Mouse (Mus musculus): Measurements from ENCODE around the gene Acot7.

Acot7 gene

DNA sequence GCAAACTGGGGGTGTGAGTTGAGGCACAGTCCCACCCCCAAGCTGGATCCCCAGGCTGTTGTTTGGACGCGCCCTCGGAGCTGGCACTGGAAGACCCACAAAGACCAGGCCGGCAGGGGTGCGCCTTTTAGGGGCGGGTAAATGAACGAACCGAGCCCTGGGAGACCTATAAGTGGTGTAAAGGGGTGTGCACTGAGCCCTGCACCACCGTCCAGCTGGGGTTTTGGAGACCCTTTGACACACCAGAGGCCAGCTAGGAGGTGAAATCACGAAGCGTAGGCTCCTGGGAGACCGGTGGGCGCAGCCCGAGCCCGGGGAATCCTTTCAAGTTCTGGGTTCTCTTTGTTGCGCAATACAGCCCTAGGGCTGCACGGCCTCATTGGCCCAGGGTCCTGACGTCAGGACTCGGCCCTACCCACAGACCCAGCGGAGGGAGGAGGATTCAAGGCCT, 96.8 kb downstream of the Acot7 start:
- TF ChIP-seq GATA4 (IDR thresholded peaks at IDR 0.05; ENCODE audit: insufficient replicate concordance, low read length) = no peak

DNA sequence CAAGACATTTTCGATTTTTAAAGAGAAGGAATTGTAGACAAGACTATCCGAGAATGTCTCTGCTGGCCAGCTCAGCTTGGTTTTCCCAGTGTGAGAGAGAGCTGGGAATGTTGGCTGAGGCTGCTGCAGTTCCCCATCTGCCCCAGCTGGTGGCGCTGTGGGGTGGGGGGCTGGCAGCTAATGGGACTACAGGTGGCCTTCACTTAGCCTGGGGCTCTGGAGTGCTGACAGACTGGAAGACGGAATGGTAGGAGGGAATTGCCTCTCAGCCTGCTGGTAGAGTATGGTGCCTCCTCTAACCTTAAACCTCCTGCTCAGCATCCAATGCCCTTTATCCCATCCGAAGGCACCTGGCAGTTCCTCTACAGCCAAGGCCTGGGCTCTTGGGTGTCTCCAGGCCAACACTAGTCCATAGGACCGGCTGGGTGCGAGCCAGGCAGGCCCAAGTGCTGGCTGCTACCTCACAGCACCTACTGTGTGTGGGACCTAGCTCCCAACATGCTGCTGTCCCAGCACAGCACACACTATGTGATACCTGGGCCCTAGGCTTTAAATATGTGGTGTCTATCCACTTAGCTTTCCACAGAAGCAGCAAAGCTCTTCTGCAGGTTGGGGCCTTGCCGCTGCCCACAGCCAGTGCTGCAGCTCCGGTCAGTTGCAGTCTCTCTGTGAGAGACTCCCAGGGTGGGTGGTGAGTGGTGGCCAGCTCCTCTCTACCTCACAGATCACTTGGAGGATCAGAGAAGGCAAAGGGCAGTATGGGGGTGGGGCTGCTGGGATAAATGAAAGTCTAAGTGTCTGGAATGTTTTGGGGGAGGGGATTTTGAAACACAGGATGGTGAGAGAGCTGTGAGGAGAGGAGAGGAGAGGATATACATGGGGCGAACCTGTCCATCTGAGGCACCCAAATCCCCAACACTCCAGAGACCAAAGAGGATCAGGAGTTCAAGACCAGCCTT, 98.7 kb downstream of the Acot7 start:
- TF ChIP-seq GATA4 (IDR thresholded peaks at IDR 0.05; ENCODE audit: insufficient replicate concordance, low read length) = no peak

DNA sequence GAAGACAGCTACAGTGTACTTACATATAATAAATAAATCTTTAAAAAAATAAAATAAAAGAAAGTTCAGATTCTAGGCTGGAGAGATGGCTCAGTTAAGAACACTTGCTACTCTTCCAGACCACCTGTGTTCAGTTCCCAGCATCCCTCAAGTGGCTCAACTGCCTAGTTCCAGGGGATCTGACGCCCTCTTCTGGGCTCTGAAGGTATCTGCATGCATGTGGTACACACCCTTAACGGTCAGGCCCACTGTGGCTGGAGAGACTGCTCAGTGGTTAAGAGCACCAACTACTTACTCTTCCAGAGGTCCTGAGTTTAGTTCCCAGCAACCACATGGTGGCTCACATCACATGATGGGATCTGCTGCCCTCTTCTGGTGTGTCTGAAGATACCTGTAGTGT, 100.0 kb downstream of the Acot7 start:
- TF ChIP-seq GATA4 (IDR thresholded peaks at IDR 0.05; ENCODE audit: insufficient replicate concordance, low read length) = no peak

DNA sequence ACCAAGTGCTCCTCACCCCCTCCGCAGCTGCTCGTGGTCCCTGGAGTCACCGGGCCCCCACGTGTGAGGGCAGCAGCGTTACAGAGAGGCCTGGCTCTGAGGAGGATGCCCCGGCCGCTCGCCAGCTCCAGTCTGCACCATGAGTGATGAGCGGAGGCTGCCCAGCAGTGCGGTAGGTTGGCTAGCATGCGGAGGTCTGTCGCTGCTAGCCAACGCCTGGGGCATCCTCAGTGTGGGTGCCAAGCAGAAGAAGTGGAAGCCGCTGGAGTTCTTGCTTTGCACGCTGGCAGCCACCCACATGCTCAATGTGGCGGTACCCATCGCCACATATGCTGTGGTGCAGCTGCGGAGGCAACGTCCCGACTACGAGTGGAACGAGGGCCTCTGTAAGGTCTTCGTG, 101.1 kb downstream of the Acot7 start:
- TF ChIP-seq GATA4 (IDR thresholded peaks at IDR 0.05; ENCODE audit: insufficient replicate concordance, low read length) = no peak

DNA sequence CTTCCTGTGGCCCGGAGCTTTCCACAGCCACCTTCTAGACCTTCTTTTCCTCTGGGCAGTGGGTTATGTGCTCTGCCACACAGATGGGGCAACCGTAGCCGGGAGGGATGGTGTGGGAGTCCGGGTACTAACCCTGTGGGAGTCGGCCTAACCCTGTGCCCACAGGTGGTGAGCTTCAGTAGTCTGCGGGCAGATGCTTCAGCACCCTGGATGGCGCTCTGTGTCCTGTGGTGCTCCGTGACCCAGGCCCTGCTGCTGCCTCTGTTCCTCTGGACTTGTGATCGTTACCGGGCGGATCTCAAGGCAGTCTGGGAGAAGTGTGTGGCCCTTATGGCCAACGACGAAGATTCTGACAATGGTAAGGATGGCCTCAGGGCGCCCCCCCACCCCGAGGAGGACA, 103.7 kb downstream of the Acot7 start:
- no peak for TF ChIP-seq GATA4 (IDR thresholded peaks at IDR 0.05; ENCODE audit: insufficient replicate concordance, low read length)

DNA sequence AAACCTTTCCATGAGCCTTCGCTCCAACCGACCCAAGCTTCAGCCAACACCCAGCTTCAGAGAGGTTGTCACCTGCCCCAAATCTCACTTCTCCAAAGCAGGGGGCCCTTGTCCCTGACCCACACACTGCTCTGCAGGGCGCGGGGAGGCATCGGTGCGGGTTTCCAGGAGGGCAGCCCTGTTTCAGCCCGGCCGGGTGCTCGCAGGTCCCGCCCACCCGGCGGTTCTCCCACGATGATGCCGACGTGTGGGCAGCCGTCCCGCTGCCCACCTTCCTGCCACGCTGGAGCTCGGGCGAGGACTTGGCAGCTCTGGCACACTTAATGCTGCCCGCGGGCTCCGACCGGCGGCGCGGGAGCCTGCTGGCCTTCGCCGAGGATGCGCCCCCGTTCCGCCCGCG, 104.8 kb downstream of the Acot7 start:
- no peak for TF ChIP-seq GATA4 (IDR thresholded peaks at IDR 0.05; ENCODE audit: insufficient replicate concordance, low read length)

DNA sequence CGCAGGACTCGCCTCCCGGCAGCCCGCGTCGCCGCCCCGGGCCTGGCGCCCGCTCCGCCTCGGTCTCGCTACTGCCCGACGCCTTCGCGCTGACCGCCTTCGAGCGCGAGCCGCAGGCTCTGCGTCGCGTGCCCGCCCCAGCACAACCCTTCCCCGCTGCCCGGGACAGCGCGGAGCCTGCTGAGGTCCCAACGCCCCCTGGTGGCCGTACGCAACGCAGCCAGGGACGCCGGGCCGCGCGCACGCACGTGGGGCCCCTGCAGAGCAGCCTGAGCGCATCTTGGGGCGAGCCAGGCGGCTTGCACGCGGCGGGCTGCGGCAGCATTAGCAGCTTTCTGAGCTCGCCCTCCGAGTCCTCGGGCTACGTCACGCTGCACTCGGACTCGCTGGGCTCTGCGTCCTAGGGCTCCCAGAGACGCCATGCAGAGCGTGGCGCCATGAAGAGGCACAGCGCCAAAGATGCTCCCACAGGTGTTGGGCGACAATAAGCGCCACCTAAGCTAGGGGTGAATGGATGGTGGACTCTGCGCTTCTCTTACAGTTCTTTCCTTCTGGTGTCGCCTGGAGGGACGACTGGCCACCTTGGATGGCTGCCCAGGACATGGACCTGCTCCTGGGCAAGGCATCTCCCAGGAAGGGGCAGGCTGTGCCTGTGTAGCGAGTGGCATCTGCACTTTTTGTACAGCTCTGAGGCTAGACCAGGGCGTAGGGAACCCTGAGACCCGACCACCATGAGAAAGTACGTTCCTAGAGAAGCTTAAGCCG, 105.4 kb downstream of the Acot7 start:
- TF ChIP-seq GATA4 (IDR thresholded peaks at IDR 0.05; ENCODE audit: insufficient replicate concordance, low read length) = no peak; the same call in 1 of the 2 replicates

DNA sequence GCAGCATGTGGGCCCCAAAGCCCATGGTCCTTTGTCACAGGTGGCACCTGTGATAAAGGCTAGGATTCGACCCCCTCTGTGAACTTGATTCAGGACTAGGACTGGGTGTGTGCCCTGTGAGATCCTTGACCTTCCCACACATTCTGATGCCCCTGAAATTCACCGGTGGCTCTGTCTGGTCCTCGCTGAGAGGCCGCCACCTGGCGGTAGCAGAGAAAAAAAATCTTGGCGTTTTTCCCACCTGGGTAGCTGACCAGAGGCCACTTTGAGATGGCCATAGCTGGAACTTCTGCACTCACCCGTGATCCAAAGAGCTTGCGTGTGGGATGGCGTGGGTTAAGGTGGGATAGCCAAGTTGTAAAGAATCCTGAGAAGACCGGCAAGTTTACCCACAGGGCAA, 107.6 kb downstream of the Acot7 start:
- no peak for TF ChIP-seq GATA4 (IDR thresholded peaks at IDR 0.05; ENCODE audit: insufficient replicate concordance, low read length)

DNA sequence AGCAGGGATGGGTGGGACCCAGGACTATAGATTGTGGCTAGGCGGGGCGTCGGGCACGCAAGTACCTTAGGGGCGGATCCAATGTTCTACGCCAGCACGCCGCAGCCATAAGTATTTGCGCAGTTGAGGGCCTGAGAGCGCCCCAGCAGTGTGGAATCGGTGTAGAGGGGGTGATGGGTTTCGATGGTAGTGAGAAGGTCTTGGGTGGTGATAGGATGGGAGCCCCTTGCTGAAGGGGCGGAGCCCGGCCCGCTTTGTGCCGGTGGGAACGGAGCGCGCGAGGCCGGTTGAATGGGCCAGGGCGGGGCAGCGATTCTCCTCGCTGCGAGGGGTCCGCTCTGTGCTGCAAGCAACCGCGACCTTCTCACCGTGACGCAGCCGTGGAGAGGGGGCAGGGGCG, 108.2 kb downstream of the Acot7 start:
- TF ChIP-seq GATA4 (IDR thresholded peaks at IDR 0.05; ENCODE audit: insufficient replicate concordance, low read length) = no peak

DNA sequence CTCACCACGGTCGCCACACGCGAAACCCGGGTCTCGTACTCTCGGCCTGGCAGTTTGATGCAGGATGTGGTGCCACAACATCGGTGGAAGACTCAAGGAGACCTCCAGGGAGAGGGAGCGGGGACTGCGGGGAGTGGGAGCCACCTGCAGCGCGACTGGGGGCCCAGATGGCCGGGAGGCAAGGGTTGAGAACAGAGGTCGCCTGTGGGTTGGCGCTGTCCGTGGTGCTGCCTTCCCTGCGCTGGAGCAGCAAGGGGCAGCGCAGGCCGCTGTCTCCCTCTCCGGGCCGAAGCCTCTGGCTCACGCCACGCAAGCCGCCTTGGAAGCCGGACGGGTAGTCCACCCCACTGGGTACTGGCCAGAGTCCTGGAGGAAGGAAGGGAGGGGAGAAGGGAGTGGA, 109.0 kb downstream of the Acot7 start:
- TF ChIP-seq GATA4 (IDR thresholded peaks at IDR 0.05; ENCODE audit: insufficient replicate concordance, low read length) = no peak

DNA sequence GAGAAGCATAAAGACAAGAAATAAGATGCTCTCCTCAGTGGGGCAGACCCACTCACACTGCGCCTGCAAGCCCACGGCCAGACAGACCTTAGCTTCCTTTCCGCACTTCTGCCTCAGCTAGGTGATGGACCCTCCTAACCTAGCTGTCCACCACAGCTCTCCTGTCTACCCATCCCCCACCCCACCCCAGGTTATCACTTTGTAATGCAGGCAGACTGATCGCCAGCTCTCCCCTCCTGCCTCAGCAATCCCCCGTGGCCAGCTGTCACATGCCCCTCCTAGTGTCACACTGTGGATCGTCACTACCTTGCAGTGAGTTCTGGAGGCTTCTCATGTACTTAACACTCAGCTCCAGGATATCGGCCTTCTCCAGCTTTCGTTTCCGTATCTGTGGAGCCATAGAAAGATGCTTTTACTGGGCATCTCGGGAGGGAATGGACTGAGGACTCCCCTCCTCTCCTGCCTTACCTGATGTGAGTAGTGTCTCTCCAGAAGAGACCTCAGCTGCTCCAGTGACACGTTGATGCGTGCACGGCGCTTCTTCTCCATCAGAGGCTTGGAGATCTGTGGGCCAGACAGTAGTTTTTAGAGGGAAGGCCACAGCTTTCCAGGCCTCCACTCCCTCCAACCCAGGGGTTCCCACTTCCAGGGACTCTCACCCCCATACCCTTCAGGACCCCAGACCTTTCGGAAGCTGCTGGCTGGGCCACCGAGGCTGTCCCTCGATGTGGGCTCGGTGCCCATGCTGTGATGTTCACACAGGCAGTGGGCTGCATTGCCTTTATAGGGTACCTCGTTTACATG, 109.6 kb downstream of the Acot7 start:
- TF ChIP-seq GATA4 (IDR thresholded peaks at IDR 0.05; ENCODE audit: insufficient replicate concordance, low read length) = no peak

DNA sequence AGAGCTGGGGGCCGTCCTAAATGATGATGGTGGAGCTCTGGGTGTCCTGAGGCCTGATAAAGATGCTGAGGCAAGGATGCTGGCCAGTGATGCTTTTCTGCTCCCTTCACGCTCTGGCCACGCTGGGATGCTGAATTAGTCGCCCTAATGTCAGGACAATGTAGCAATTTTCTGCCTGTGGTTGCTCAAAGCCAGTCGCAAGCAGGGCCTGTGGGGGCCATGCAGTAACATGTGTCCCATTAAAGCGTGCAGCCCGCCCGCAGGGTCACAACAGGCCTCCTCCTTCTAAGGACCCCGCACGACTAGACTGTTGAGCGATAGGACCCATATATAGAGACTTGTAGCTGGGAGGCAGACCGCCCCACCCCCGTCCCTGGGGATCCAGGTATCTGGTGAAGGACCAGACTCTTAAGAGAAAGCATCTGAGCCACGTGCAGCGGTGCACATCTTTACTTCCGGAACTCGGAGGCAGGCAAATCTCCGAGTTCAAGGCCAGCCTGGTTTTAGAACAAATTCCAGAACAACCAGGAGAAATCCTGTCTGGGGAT, 110.5 kb downstream of the Acot7 start:
- no peak for TF ChIP-seq GATA4 (IDR thresholded peaks at IDR 0.05; ENCODE audit: insufficient replicate concordance, low read length)

DNA sequence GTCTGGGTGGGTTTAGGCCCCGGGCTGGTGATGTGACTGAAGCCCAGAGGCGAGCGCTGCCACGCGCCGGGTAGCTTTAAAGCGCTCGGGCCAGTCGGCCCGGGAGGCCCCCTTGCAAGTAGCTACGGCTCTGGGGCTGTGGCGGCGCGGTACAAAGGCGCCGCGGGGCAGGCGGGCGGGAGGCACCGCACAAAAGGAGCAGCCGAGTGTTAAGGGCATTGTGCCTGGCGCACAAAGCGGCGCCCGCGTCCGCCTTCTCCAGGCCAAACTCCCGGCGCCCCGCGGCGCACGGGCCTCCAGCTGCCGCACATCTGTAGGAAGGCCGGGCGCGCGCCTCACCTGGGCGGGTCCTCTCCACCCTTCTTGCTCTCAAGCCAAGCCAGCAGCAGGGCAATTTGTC, 112.5 kb downstream of the Acot7 start:
- TF ChIP-seq GATA4 (IDR thresholded peaks at IDR 0.05; ENCODE audit: insufficient replicate concordance, low read length) = no peak

DNA sequence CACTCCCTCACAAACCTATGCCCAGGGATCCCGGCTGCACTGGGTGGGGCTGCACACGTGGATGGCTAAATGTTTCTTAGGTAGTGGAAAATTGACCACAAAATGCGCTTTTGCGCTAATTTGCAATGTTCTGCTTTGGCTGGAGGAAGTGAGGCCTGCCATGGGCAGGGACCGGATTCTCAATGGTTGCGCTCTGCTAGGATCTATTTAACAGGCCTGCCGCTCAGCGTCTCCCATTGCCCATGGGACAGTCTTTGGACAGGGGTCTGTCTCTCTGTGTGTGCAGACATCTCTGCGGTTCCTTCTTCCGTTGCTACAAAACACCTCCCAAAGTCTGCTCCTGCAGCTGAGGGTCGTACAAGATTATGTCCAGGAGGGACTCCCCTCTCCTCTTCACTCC, 113.1 kb downstream of the Acot7 start:
- no peak for TF ChIP-seq GATA4 (IDR thresholded peaks at IDR 0.05; ENCODE audit: insufficient replicate concordance, low read length)

DNA sequence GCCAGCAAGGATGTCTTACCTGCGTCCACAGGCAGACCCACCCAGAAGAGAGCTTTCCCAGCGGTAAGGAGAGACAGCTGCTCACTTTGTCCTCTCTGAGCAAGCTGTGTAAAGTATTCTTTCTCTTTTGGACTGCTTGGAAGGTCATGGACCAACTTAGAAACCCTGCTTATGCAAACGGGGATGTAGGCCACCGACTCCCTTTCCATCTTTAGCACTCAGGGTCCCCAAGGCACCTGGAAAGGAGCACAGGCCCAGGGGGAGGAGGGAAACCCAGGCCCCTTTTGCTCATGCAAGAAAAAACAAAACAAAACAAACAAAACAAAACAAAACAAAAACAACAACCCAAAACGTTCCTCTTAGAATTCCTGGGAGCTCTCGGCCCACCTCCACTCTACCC, 113.6 kb downstream of the Acot7 start, which contains the start of gene Hes3:
Gene Hes3 (minus strand): TSS at position 101 of the 400 bp plus-strand sequence.
- TF ChIP-seq GATA4 (IDR thresholded peaks at IDR 0.05; ENCODE audit: insufficient replicate concordance, low read length) = no peak

Data from liver, adult (tissue).